Mouse (Mus musculus): ENCODE measurements around the gene Camkv.

- TF ChIP-seq MYOG (IDR thresholded peaks at IDR 0.05; ENCODE audit: control insufficient read depth in 1 of 3, insufficient read depth in 1 of 3, insufficient read length in 2 of 3, low read depth in 2 of 3), result no peak
- no peak for TF ChIP-seq POLR2A (IDR thresholded peaks at IDR 0.05; ENCODE audit: insufficient read length, low read depth)
- TF ChIP-seq TCF12 (IDR thresholded peaks at IDR 0.05; ENCODE audit: insufficient read depth, poor library complexity, severe bottlenecking), result no peak
- no peak for TF ChIP-seq E2F4 (IDR thresholded peaks at IDR 0.05; ENCODE audit: insufficient read depth)
Observed at GRCm38 (mm10) chr9:107906967-107907800, 28.3 kb upstream of the Camkv start.

Data from myocyte (in vitro differentiated cells).